Mouse (Mus musculus) cortical plate, adult 2 months (tissue): ENCODE data around the gene Cd300lg.

Source experiments
- CTCF ChIP-seq: fragments of 200-500 bp; IDR thresholded peaks from 2 replicates; pipeline ENCODE4 v1.5.1; 2011; ENCODE audit warnings: mild to moderate bottlenecking, control low read depth, low read length; ENCODE audit not compliant: insufficient read depth; ENCODE audit errors: extremely low read depth
- POLR2A ChIP-seq: fragments of 200-500 bp; IDR thresholded peaks from 2 replicates; pipeline ENCODE4 v1.6.1; 2011; ENCODE audit warnings: mild to moderate bottlenecking, low read length, control low read depth; ENCODE audit not compliant: insufficient read depth; ENCODE audit errors: extremely low read depth

DNA sequence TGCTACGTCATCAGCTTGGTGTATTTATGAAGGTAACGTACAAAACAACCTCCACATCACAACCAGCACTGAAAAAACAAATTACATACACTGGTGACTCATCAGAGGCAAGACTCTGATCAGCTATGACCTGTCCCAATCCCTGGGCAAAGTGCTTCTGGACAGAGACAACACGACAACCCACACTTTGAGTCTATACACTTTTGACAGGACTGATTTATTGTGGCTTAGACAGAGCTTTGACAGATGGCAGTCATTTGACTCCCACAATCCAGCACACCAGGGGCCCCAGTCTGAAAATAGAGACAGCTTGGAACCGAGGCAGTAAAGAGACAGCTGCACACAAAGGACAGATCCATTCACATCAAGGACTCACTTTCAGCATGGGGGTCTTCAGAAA, 41.8 kb upstream of the Cd300lg start:
- TF ChIP-seq CTCF (no peak), POLR2A (no peak)
